Mouse (Mus musculus): ENCODE measurements around the gene Eftud2. TPM values are rescaled to one million over a fixed set of nuclear protein-coding genes. Genes with fewer than 3 reads are reported as not detected.

Eftud2 gene
- polyA plus RNA-seq, 1 experiment from 2014 or later, result 110 TPM

- Histone ChIP-seq H3K36me3 (replicated peaks; ENCODE audit: control insufficient read depth, insufficient read depth) (no peaks in the 10 kb centered on the region), H3K4me1 (replicated peaks; ENCODE audit: control insufficient read depth, insufficient read depth, low read length) (no peaks in the 10 kb centered on the region), H3K4me2 (replicated peaks) (no peak overlapping the region), H3K27me3 (ENCODE audit: control insufficient read depth, insufficient read depth, low read length) (peaks cover 14% of the 10 kb centered on the region), H3K4me3 (replicated peaks; ENCODE audit: low read length) (no peak overlapping the region), H3K9me3 (ENCODE audit: control insufficient read depth, low read length) (no peaks in the 10 kb centered on the region), H3K9ac (no peak overlapping the region), H3K27ac (no peak overlapping the region)
- 89% methylated on average over 5 of the region's 5 CpGs for WGBS
- ATAC-seq (ENCODE audit: low FRiP score) (no peak), DNase-seq (ENCODE audit: low spot score) (no peak)
Measured at GRCm38 (mm10) chr11:102887433-102887832, 6.6 kb upstream of the Eftud2 start.

- DNase-seq (ENCODE audit: low spot score) (no peak), ATAC-seq (ENCODE audit: low FRiP score) (no peak)
- no peaks in the 10 kb centered on the region for H3K9me3 ChIP-seq (ENCODE audit: control insufficient read depth, low read length)
- H3K4me1 ChIP-seq (replicated peaks; ENCODE audit: control insufficient read depth, insufficient read depth, low read length), result peaks cover 9% of the 10 kb centered on the region
- H3K27me3 ChIP-seq (ENCODE audit: control insufficient read depth, insufficient read depth, low read length), result 0 out of 2 replicates have a peak, but pooled peaks cover 5% of the 10 kb centered on the region
- no peak within 1 kb of the TSS for H3K4me2 ChIP-seq (replicated peaks)
- no peaks in the 10 kb centered on the region for H3K36me3 ChIP-seq (replicated peaks; ENCODE audit: control insufficient read depth, insufficient read depth)
- H3K27ac ChIP-seq, result no peak within 1 kb of the TSS
- WGBS, result 61% methylated on average over 10 of the region's 10 CpGs
- H3K9ac ChIP-seq, result no peak within 1 kb of the TSS
- H3K4me3 ChIP-seq (replicated peaks; ENCODE audit: low read length), result no peak within 1 kb of the TSS
Measured at GRCm38 (mm10) chr11:102884616-102885219, 3.9 kb upstream of the Eftud2 start, which contains the start of gene Fam187a. Gene Fam187a (plus strand): TSS chr11:102885169.

GRCm38 (mm10) chr11:102881314-102882198 lies 771 bp upstream of the Eftud2 start:
- Histone ChIP-seq H3K27ac (peak overlapping the region; percentile 82), H3K9ac (peak overlapping the region; percentile 77), H3K4me3 (replicated peaks; ENCODE audit: low read length) (peak overlapping the region; percentile 60), H3K9me3 (ENCODE audit: control insufficient read depth, low read length) (no peaks in the 10 kb centered on the region), H3K4me2 (replicated peaks) (peak overlapping the region; percentile 74), H3K36me3 (replicated peaks; ENCODE audit: control insufficient read depth, insufficient read depth) (peaks cover 11% of the 10 kb centered on the region), H3K4me1 (replicated peaks; ENCODE audit: control insufficient read depth, insufficient read depth, low read length) (peaks cover 16% of the 10 kb centered on the region), H3K27me3 (ENCODE audit: control insufficient read depth, insufficient read depth, low read length) (0 out of 2 replicates have a peak, but pooled peaks cover 5% of the 10 kb centered on the region)
- 20% methylated on average over 13 of the region's 13 CpGs for WGBS
- DNase-seq (ENCODE audit: low spot score) (no peak), ATAC-seq (ENCODE audit: low FRiP score) (0 out of 2 replicates have a peak, but pooled peaks have one; percentile 21)

- H3K36me3 ChIP-seq (replicated peaks; ENCODE audit: control insufficient read depth, insufficient read depth), result peaks cover 29% of the 10 kb centered on the region
- peak overlapping the region; percentile 77; the same call in 1 of the 2 replicates for H3K9ac ChIP-seq
- H3K9me3 ChIP-seq (ENCODE audit: control insufficient read depth, low read length), result no peaks in the 10 kb centered on the region
- peak overlapping the region; percentile 74 for H3K4me2 ChIP-seq (replicated peaks)
- no peak for ATAC-seq (ENCODE audit: low FRiP score)
- peaks cover 16% of the 10 kb centered on the region for H3K4me1 ChIP-seq (replicated peaks; ENCODE audit: control insufficient read depth, insufficient read depth, low read length)
- DNase-seq (ENCODE audit: low spot score), result no peak
- H3K4me3 ChIP-seq (replicated peaks; ENCODE audit: low read length), result peak overlapping the region; percentile 60
- H3K27me3 ChIP-seq (ENCODE audit: control insufficient read depth, insufficient read depth, low read length), result no peaks in the 10 kb centered on the region
- WGBS, result 56% methylated on average over 2 of the region's 2 CpGs
- no peak overlapping the region for H3K27ac ChIP-seq
Measured at GRCm38 (mm10) chr11:102879558-102879957, 1.2 kb downstream of the Eftud2 start.

GRCm38 (mm10) chr11:102874801-102875334 lies 5.9 kb downstream of the Eftud2 start:
- no peak overlapping the region for H3K27ac ChIP-seq
- no peaks in the 10 kb centered on the region for H3K27me3 ChIP-seq (ENCODE audit: control insufficient read depth, insufficient read depth, low read length)
- ATAC-seq (ENCODE audit: low FRiP score), result no peak
- H3K9me3 ChIP-seq (ENCODE audit: control insufficient read depth, low read length), result no peaks in the 10 kb centered on the region
- no peak overlapping the region for H3K4me2 ChIP-seq (replicated peaks)
- peaks cover 8% of the 10 kb centered on the region; the same call in 1 of the 2 replicates for H3K4me1 ChIP-seq (replicated peaks; ENCODE audit: control insufficient read depth, insufficient read depth, low read length)
- 86% methylated on average over 7 of the region's 7 CpGs for WGBS
- no peak overlapping the region for H3K4me3 ChIP-seq (replicated peaks; ENCODE audit: low read length)
- no peak overlapping the region for H3K9ac ChIP-seq
- no peak for DNase-seq (ENCODE audit: low spot score)
- H3K36me3 ChIP-seq (replicated peaks; ENCODE audit: control insufficient read depth, insufficient read depth), result peaks cover 59% of the 10 kb centered on the region

GRCm38 (mm10) chr11:102864272-102864671 lies 16.5 kb downstream of the Eftud2 start:
- H3K27ac ChIP-seq, result no peak overlapping the region
- no peaks in the 10 kb centered on the region for H3K27me3 ChIP-seq (ENCODE audit: control insufficient read depth, insufficient read depth, low read length)
- WGBS, result 44% methylated on average over 4 of the region's 4 CpGs
- peaks cover 91% of the 10 kb centered on the region for H3K36me3 ChIP-seq (replicated peaks; ENCODE audit: control insufficient read depth, insufficient read depth)
- no peak overlapping the region for H3K4me3 ChIP-seq (replicated peaks; ENCODE audit: low read length)
- no peak overlapping the region for H3K9ac ChIP-seq
- H3K9me3 ChIP-seq (ENCODE audit: control insufficient read depth, low read length), result no peaks in the 10 kb centered on the region
- no peak for ATAC-seq (ENCODE audit: low FRiP score)
- peak; percentile 90 for DNase-seq (ENCODE audit: low spot score)
- no peak overlapping the region for H3K4me2 ChIP-seq (replicated peaks)
- no peaks in the 10 kb centered on the region for H3K4me1 ChIP-seq (replicated peaks; ENCODE audit: control insufficient read depth, insufficient read depth, low read length)

GRCm38 (mm10) chr11:102859933-102860332 lies 20.9 kb downstream of the Eftud2 start:
- no peak overlapping the region for H3K4me2 ChIP-seq (replicated peaks)
- ATAC-seq (ENCODE audit: low FRiP score) (no peak), DNase-seq (ENCODE audit: low spot score) (no peak)
- peaks cover 95% of the 10 kb centered on the region for H3K36me3 ChIP-seq (replicated peaks; ENCODE audit: control insufficient read depth, insufficient read depth)
- no peaks in the 10 kb centered on the region for H3K9me3 ChIP-seq (ENCODE audit: control insufficient read depth, low read length)
- H3K27ac ChIP-seq, result no peak overlapping the region
- no peak overlapping the region for H3K9ac ChIP-seq
- H3K4me3 ChIP-seq (replicated peaks; ENCODE audit: low read length), result no peak overlapping the region
- no peaks in the 10 kb centered on the region for H3K27me3 ChIP-seq (ENCODE audit: control insufficient read depth, insufficient read depth, low read length)
- 92% methylated on average over 8 of the region's 8 CpGs for WGBS
- H3K4me1 ChIP-seq (replicated peaks; ENCODE audit: control insufficient read depth, insufficient read depth, low read length), result no peaks in the 10 kb centered on the region

GRCm38 (mm10) chr11:102858951-102859350 lies 21.8 kb downstream of the Eftud2 start:
- Histone ChIP-seq H3K27me3 (ENCODE audit: control insufficient read depth, insufficient read depth, low read length) (no peaks in the 10 kb centered on the region), H3K27ac (no peak overlapping the region), H3K36me3 (replicated peaks; ENCODE audit: control insufficient read depth, insufficient read depth) (peaks cover 96% of the 10 kb centered on the region), H3K9me3 (ENCODE audit: control insufficient read depth, low read length) (no peaks in the 10 kb centered on the region), H3K9ac (no peak overlapping the region), H3K4me3 (replicated peaks; ENCODE audit: low read length) (no peak overlapping the region), H3K4me2 (replicated peaks) (no peak overlapping the region), H3K4me1 (replicated peaks; ENCODE audit: control insufficient read depth, insufficient read depth, low read length) (no peaks in the 10 kb centered on the region)
- 69% methylated on average over 11 of the region's 11 CpGs for WGBS
- DNase-seq (ENCODE audit: low spot score), result no peak
- no peak for ATAC-seq (ENCODE audit: low FRiP score)

GRCm38 (mm10) chr11:102855941-102856340 lies 24.8 kb downstream of the Eftud2 start:
- Histone ChIP-seq H3K36me3 (replicated peaks; ENCODE audit: control insufficient read depth, insufficient read depth) (peaks cover 93% of the 10 kb centered on the region), H3K4me3 (replicated peaks; ENCODE audit: low read length) (no peak overlapping the region), H3K4me1 (replicated peaks; ENCODE audit: control insufficient read depth, insufficient read depth, low read length) (no peaks in the 10 kb centered on the region), H3K27me3 (ENCODE audit: control insufficient read depth, insufficient read depth, low read length) (no peaks in the 10 kb centered on the region), H3K4me2 (replicated peaks) (no peak overlapping the region), H3K27ac (no peak overlapping the region), H3K9me3 (ENCODE audit: control insufficient read depth, low read length) (no peaks in the 10 kb centered on the region), H3K9ac (no peak overlapping the region)
- ATAC-seq (ENCODE audit: low FRiP score) (no peak), DNase-seq (ENCODE audit: low spot score) (no peak)
- WGBS, result 91% methylated on average over 6 of the region's 6 CpGs

Data from hindbrain, embryonic 14.5 days (tissue).